Mouse (Mus musculus): ENCODE data around the gene Galnt7. TPM values are rescaled to one million over a fixed set of nuclear protein-coding genes. Genes with fewer than 3 reads are reported as not detected.

The Galnt7 gene
- polyA plus RNA-seq, 1 experiment = 5.2 TPM

- WGBS = 93% methylated on average over 15 of the region's 15 CpGs
- no peaks in the 10 kb centered on the region for H3K4me1 ChIP-seq (ENCODE audit: control insufficient read depth, insufficient read depth, low read length)
- H3K27ac ChIP-seq (ENCODE audit: control insufficient read depth, insufficient read depth, low read depth, low read length, poor library complexity) = no peak overlapping the region
- H3K4me3 ChIP-seq (replicated peaks; ENCODE audit: control insufficient read depth, low read depth, low read length) = no peak overlapping the region
- no peak for TF ChIP-seq CTCF (IDR thresholded peaks at IDR 0.05; ENCODE audit: control insufficient read depth, insufficient read depth, low read length)
- TF ChIP-seq POLR2A (IDR thresholded peaks at IDR 0.05; ENCODE audit: borderline replicate concordance, control insufficient read depth, low read depth, low read length) = no peak
These were observed 89.1 kb downstream of the Galnt7 start for GRCm38 (mm10) chr8:57563726-57564125.

GRCm38 (mm10) chr8:57562741-57563140, 90.1 kb downstream of the Galnt7 start:
- H3K4me1 ChIP-seq (ENCODE audit: control insufficient read depth, insufficient read depth, low read length) = no peaks in the 10 kb centered on the region
- H3K27ac ChIP-seq (ENCODE audit: control insufficient read depth, insufficient read depth, low read depth, low read length, poor library complexity) = no peak overlapping the region

DNA sequence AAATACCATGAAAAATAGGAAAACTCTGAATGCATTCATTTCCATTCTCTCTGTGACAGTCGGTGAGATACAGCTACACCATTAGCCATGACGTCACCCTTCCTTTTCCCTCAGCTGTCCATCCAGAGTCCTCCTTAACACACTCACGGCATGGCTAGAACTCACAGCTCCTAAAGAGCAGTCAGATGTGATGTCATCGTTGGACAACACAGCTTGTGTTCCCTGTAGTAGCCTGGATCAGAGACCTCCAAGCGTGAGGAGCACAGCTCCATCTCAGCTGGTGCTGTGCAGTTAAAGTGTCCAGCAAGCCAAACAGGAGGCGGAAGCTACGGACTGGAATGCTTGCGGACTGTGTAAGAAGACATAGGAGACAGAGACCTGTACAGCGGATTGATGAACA, 91.9 kb downstream of the Galnt7 start:
- 85% methylated on average over 9 of the region's 9 CpGs for WGBS
- Histone ChIP-seq H3K4me3 (replicated peaks; ENCODE audit: control insufficient read depth, low read depth, low read length) (no peak overlapping the region), H3K4me1 (ENCODE audit: control insufficient read depth, insufficient read depth, low read length) (no peaks in the 10 kb centered on the region), H3K27ac (ENCODE audit: control insufficient read depth, insufficient read depth, low read depth, low read length, poor library complexity) (no peak overlapping the region)
- TF ChIP-seq POLR2A (IDR thresholded peaks at IDR 0.05; ENCODE audit: borderline replicate concordance, control insufficient read depth, low read depth, low read length) (no peak), CTCF (IDR thresholded peaks at IDR 0.05; ENCODE audit: control insufficient read depth, insufficient read depth, low read length) (no peak)

More at GRCm38 (mm10) chr8:57562741-57563140, 90.1 kb downstream of the Galnt7 start:
- WGBS = 85% methylated on average over 3 of the region's 3 CpGs
- H3K4me3 ChIP-seq (replicated peaks; ENCODE audit: control insufficient read depth, low read depth, low read length) = no peak overlapping the region
- TF ChIP-seq CTCF (IDR thresholded peaks at IDR 0.05; ENCODE audit: control insufficient read depth, insufficient read depth, low read length) (no peak), POLR2A (IDR thresholded peaks at IDR 0.05; ENCODE audit: borderline replicate concordance, control insufficient read depth, low read depth, low read length) (no peak)

GRCm38 (mm10) chr8:57552102-57553032, 100.5 kb downstream of the Galnt7 start:
- Histone ChIP-seq H3K4me1 (ENCODE audit: control insufficient read depth, insufficient read depth, low read length) (no peaks in the 10 kb centered on the region), H3K27ac (ENCODE audit: control insufficient read depth, insufficient read depth, low read depth, low read length, poor library complexity) (no peak overlapping the region), H3K4me3 (replicated peaks; ENCODE audit: control insufficient read depth, low read depth, low read length) (no peak overlapping the region)
- TF ChIP-seq CTCF (IDR thresholded peaks at IDR 0.05; ENCODE audit: control insufficient read depth, insufficient read depth, low read length) = no peak
- no peak for TF ChIP-seq POLR2A (IDR thresholded peaks at IDR 0.05; ENCODE audit: borderline replicate concordance, control insufficient read depth, low read depth, low read length)
- 80% methylated on average over 14 of the region's 14 CpGs for WGBS

- H3K4me3 ChIP-seq (replicated peaks; ENCODE audit: control insufficient read depth, low read depth, low read length) = no peak overlapping the region
- H3K4me1 ChIP-seq (ENCODE audit: control insufficient read depth, insufficient read depth, low read length) = no peaks in the 10 kb centered on the region
- TF ChIP-seq CTCF (IDR thresholded peaks at IDR 0.05; ENCODE audit: control insufficient read depth, insufficient read depth, low read length) = no peak
- WGBS = 88% methylated on average over 12 of the region's 12 CpGs
- no peak overlapping the region; the same call in 1 of the 2 replicates for H3K27ac ChIP-seq (ENCODE audit: control insufficient read depth, insufficient read depth, low read depth, low read length, poor library complexity)
These were observed 105.3 kb downstream of the Galnt7 start for GRCm38 (mm10) chr8:57547581-57547980.

GRCm38 (mm10) chr8:57546834-57547233, 106.0 kb downstream of the Galnt7 start:
- TF ChIP-seq POLR2A (IDR thresholded peaks at IDR 0.05; ENCODE audit: borderline replicate concordance, control insufficient read depth, low read depth, low read length) (no peak), CTCF (IDR thresholded peaks at IDR 0.05; ENCODE audit: control insufficient read depth, insufficient read depth, low read length) (no peak)

DNA sequence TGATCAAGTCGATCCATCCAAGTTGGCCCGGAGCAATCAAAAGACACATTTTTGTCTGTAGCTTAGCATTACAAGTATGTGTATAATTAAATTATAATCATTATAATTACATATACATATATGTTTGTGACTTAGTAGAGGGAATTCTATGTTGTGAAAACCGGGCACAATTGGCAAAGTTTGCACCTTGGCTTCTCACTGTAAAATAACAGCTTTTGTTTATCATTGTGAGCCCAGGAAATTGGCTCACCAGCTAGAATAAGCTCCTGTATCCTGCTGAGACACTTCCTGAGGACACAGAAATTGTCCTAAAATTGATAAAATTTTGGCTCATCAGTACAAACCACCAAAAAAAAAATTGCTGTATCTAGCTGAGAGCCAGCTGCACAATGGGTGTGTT, 106.4 kb downstream of the Galnt7 start:
- Histone ChIP-seq H3K4me1 (ENCODE audit: control insufficient read depth, insufficient read depth, low read length) (no peaks in the 10 kb centered on the region; the same call in 1 of the 2 replicates), H3K4me3 (replicated peaks; ENCODE audit: control insufficient read depth, low read depth, low read length) (no peak overlapping the region), H3K27ac (ENCODE audit: control insufficient read depth, insufficient read depth, low read depth, low read length, poor library complexity) (no peak overlapping the region)
- TF ChIP-seq CTCF (IDR thresholded peaks at IDR 0.05; ENCODE audit: control insufficient read depth, insufficient read depth, low read length) (no peak), POLR2A (IDR thresholded peaks at IDR 0.05; ENCODE audit: borderline replicate concordance, control insufficient read depth, low read depth, low read length) (no peak)
- 86% methylated on average over 3 of the region's 3 CpGs for WGBS

More at GRCm38 (mm10) chr8:57546834-57547233, 106.0 kb downstream of the Galnt7 start:
- no peak overlapping the region for H3K27ac ChIP-seq (ENCODE audit: control insufficient read depth, insufficient read depth, low read depth, low read length, poor library complexity)
- no peak overlapping the region for H3K4me3 ChIP-seq (replicated peaks; ENCODE audit: control insufficient read depth, low read depth, low read length)
- H3K4me1 ChIP-seq (ENCODE audit: control insufficient read depth, insufficient read depth, low read length) = no peaks in the 10 kb centered on the region
- 86% methylated on average over 3 of the region's 3 CpGs for WGBS

DNA sequence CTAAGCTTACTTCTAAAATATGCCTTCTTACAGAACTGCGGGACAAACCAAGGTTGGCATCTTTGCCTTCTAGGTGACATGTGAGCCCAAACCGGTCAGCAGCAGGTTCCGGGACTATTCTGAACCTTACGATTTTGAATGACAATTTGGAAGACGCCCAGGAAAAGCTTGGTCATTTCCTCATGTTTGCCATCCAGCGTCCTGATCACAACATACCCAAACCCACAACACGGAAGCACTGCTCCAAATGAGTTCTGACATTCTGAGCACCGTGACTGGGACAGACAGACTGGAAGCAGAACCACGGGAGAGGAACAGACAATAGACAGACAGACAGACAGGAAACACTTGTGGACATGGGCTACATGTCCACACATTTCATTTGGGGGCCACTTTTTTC, 111.4 kb downstream of the Galnt7 start:
- WGBS = 40% methylated on average over 9 of the region's 9 CpGs
- Histone ChIP-seq H3K4me1 (ENCODE audit: control insufficient read depth, insufficient read depth, low read length) (no peaks in the 10 kb centered on the region; the same call in 1 of the 2 replicates), H3K4me3 (replicated peaks; ENCODE audit: control insufficient read depth, low read depth, low read length) (no peak overlapping the region), H3K27ac (ENCODE audit: control insufficient read depth, insufficient read depth, low read depth, low read length, poor library complexity) (no peak overlapping the region)
- TF ChIP-seq POLR2A (IDR thresholded peaks at IDR 0.05; ENCODE audit: borderline replicate concordance, control insufficient read depth, low read depth, low read length) (no peak), CTCF (IDR thresholded peaks at IDR 0.05; ENCODE audit: control insufficient read depth, insufficient read depth, low read length) (no peak)
